Mouse (Mus musculus): ENCODE results near the gene Col4a2. TPM values are rescaled to one million over a fixed set of nuclear protein-coding genes. Genes with fewer than 3 reads are reported as not detected.

Gene Col4a2
- polyA plus RNA-seq, 1 experiment from 2014 or later = 47.2 TPM

- Histone ChIP-seq H3K27ac (replicated peaks) (no peak overlapping the region), H3K4me3 (ENCODE audit: low read depth, low read length) (no peak overlapping the region), H3K9me3 (ENCODE audit: control insufficient read depth, low read length) (no peaks in the 10 kb centered on the region), H3K9ac (ENCODE audit: low read length) (no peak overlapping the region), H3K27me3 (ENCODE audit: control insufficient read depth, insufficient read depth, low read length) (no peaks in the 10 kb centered on the region), H3K4me1 (replicated peaks; ENCODE audit: control insufficient read depth, insufficient read depth) (no peaks in the 10 kb centered on the region; the same call in 1 of the 2 replicates), H3K36me3 (ENCODE audit: control insufficient read depth, insufficient read depth, low read length) (peaks cover 4% of the 10 kb centered on the region; the same call in 1 of the 2 replicates), H3K4me2 (replicated peaks; ENCODE audit: low read depth) (no peak overlapping the region)
- ATAC-seq (ENCODE audit: low FRiP score, low TSS enrichment) (no peak), DNase-seq (ENCODE audit: low spot score) (no peak)
- no peak for TF ChIP-seq EP300 (optimal IDR thresholded peaks at IDR 0.05)
- TF ChIP-seq CTCF (IDR thresholded peaks at IDR 0.05; ENCODE audit: low read depth) = no peak
- 75% methylated on average over 4 of the region's 4 CpGs for WGBS
These were observed 89.6 kb downstream of the Col4a2 start for GRCm38 (mm10) chr8:11402220-11402619.

- H3K9ac ChIP-seq (ENCODE audit: low read length) = no peak overlapping the region
- no peak overlapping the region for H3K27ac ChIP-seq (replicated peaks)
- H3K9me3 ChIP-seq (ENCODE audit: control insufficient read depth, low read length) = no peaks in the 10 kb centered on the region
- TF ChIP-seq EP300 (optimal IDR thresholded peaks at IDR 0.05) (no peak), CTCF (IDR thresholded peaks at IDR 0.05; ENCODE audit: low read depth) (no peak)
- H3K4me1 ChIP-seq (replicated peaks; ENCODE audit: control insufficient read depth, insufficient read depth) = no peaks in the 10 kb centered on the region; the same call in 1 of the 2 replicates
- H3K36me3 ChIP-seq (ENCODE audit: control insufficient read depth, insufficient read depth, low read length) = 0 out of 2 replicates have a peak, but pooled peaks cover 4% of the 10 kb centered on the region
- ATAC-seq (ENCODE audit: low FRiP score, low TSS enrichment) = no peak
- 77% methylated on average over 9 of the region's 9 CpGs for WGBS
- no peaks in the 10 kb centered on the region for H3K27me3 ChIP-seq (ENCODE audit: control insufficient read depth, insufficient read depth, low read length)
- no peak overlapping the region for H3K4me2 ChIP-seq (replicated peaks; ENCODE audit: low read depth)
- DNase-seq (ENCODE audit: low spot score) = no peak
- no peak overlapping the region for H3K4me3 ChIP-seq (ENCODE audit: low read depth, low read length)
These were observed 91.2 kb downstream of the Col4a2 start for GRCm38 (mm10) chr8:11403813-11404212.

- Histone ChIP-seq H3K4me1 (replicated peaks; ENCODE audit: control insufficient read depth, insufficient read depth) (no peaks in the 10 kb centered on the region; the same call in 1 of the 2 replicates), H3K27me3 (ENCODE audit: control insufficient read depth, insufficient read depth, low read length) (no peaks in the 10 kb centered on the region), H3K9me3 (ENCODE audit: control insufficient read depth, low read length) (no peaks in the 10 kb centered on the region), H3K27ac (replicated peaks) (0 out of 2 replicates have a peak overlapping the region, but pooled peaks have one; percentile 25), H3K36me3 (ENCODE audit: control insufficient read depth, insufficient read depth, low read length) (0 out of 2 replicates have a peak, but pooled peaks cover 4% of the 10 kb centered on the region), H3K4me2 (replicated peaks; ENCODE audit: low read depth) (no peak overlapping the region), H3K4me3 (ENCODE audit: low read depth, low read length) (no peak overlapping the region), H3K9ac (ENCODE audit: low read length) (no peak overlapping the region)
- DNase-seq (ENCODE audit: low spot score) (no peak), ATAC-seq (ENCODE audit: low FRiP score, low TSS enrichment) (no peak)
- 72% methylated on average over 4 of the region's 4 CpGs for WGBS
- TF ChIP-seq EP300 (optimal IDR thresholded peaks at IDR 0.05) = no peak
- TF ChIP-seq CTCF (IDR thresholded peaks at IDR 0.05; ENCODE audit: low read depth) = no peak
These were observed 92.0 kb downstream of the Col4a2 start for GRCm38 (mm10) chr8:11404614-11405013.

GRCm38 (mm10) chr8:11405722-11406481 is 93.3 kb downstream of the Col4a2 start:
- ATAC-seq (ENCODE audit: low FRiP score, low TSS enrichment) (peak; percentile 73; the same call in 1 of the 2 replicates), DNase-seq (ENCODE audit: low spot score) (peak; percentile 32)
- Histone ChIP-seq H3K27me3 (ENCODE audit: control insufficient read depth, insufficient read depth, low read length) (no peaks in the 10 kb centered on the region), H3K4me1 (replicated peaks; ENCODE audit: control insufficient read depth, insufficient read depth) (no peaks in the 10 kb centered on the region), H3K36me3 (ENCODE audit: control insufficient read depth, insufficient read depth, low read length) (0 out of 2 replicates have a peak, but pooled peaks cover 7% of the 10 kb centered on the region), H3K4me2 (replicated peaks; ENCODE audit: low read depth) (no peak overlapping the region), H3K4me3 (ENCODE audit: low read depth, low read length) (no peak overlapping the region), H3K9ac (ENCODE audit: low read length) (no peak overlapping the region), H3K27ac (replicated peaks) (peak overlapping the region; percentile 40), H3K9me3 (ENCODE audit: control insufficient read depth, low read length) (no peaks in the 10 kb centered on the region)
- 36% methylated on average over 13 of the region's 13 CpGs for WGBS
- no peak for TF ChIP-seq EP300 (optimal IDR thresholded peaks at IDR 0.05)
- TF ChIP-seq CTCF (IDR thresholded peaks at IDR 0.05; ENCODE audit: low read depth) = peak; percentile 53

- H3K4me3 ChIP-seq (ENCODE audit: low read depth, low read length) = no peak overlapping the region
- 50% methylated on average over 12 of the region's 12 CpGs for WGBS
- no peak overlapping the region for H3K4me2 ChIP-seq (replicated peaks; ENCODE audit: low read depth)
- H3K36me3 ChIP-seq (ENCODE audit: control insufficient read depth, insufficient read depth, low read length) = peaks cover 13% of the 10 kb centered on the region
- no peaks in the 10 kb centered on the region; the same call in 1 of the 2 replicates for H3K4me1 ChIP-seq (replicated peaks; ENCODE audit: control insufficient read depth, insufficient read depth)
- TF ChIP-seq CTCF (IDR thresholded peaks at IDR 0.05; ENCODE audit: low read depth) (no peak), EP300 (optimal IDR thresholded peaks at IDR 0.05) (no peak)
- H3K27me3 ChIP-seq (ENCODE audit: control insufficient read depth, insufficient read depth, low read length) = no peaks in the 10 kb centered on the region
- no peak for DNase-seq (ENCODE audit: low spot score)
- peak overlapping the region; percentile 23; the same call in 1 of the 2 replicates for H3K9ac ChIP-seq (ENCODE audit: low read length)
- H3K27ac ChIP-seq (replicated peaks) = peak overlapping the region; percentile 82
- ATAC-seq (ENCODE audit: low FRiP score, low TSS enrichment) = peak; percentile 63; the same call in 1 of the 2 replicates
- H3K9me3 ChIP-seq (ENCODE audit: control insufficient read depth, low read length) = no peaks in the 10 kb centered on the region
These were observed 99.0 kb downstream of the Col4a2 start for GRCm38 (mm10) chr8:11411504-11412124.
